Mouse (Mus musculus) G1E (cell line): Measurements from ENCODE around the gene Casp2. TPM values are rescaled to one million over a fixed set of nuclear protein-coding genes. Genes with fewer than 3 reads are reported as not detected.

Experiments
- ATAC-seq: 2 replicates; pipeline ENCODE4 v1.8.0; 2016; ENCODE audit warnings: mild to moderate bottlenecking; ENCODE audit not compliant: insufficient number of reproducible peaks, poor library complexity, low FRiP score, severe bottlenecking; ENCODE audit errors: extremely low read depth
- DNase-seq: peaks from one replicate; pipeline ENCODE4 v3.0.0; 2012; ENCODE audit warnings: low spot score
- H3K27me3 ChIP-seq: 2 replicates; pipeline ENCODE4 v1.6.1; 2012; ENCODE audit warnings: mild to moderate bottlenecking, low read length, inconsistent platforms; ENCODE audit not compliant: insufficient read depth
- H3K36me3 ChIP-seq: replicated peaks from 2 replicates; pipeline ENCODE3; 2012; ENCODE audit warnings: mild to moderate bottlenecking, inconsistent platforms
- H3K4me1 ChIP-seq: 2 replicates; pipeline ENCODE4 v1.6.1; 2012; ENCODE audit warnings: low read depth, low read length, inconsistent platforms, mixed read lengths; ENCODE audit not compliant: insufficient read depth
- H3K4me3 ChIP-seq: 2 replicates; pipeline ENCODE4 v1.5.1; 2012; ENCODE audit warnings: low read depth, mild to moderate bottlenecking, inconsistent platforms, low read length, moderate library complexity, mixed read lengths
- H3K9me3 ChIP-seq: replicated peaks from 2 replicates; pipeline ENCODE4 v1.6.1; 2012; ENCODE audit warnings: inconsistent platforms
- CTCF ChIP-seq: IDR thresholded peaks from 2 replicates; pipeline ENCODE4 v1.5.1; 2012; ENCODE audit warnings: low read depth, low read length, inconsistent platforms, mixed read lengths
- GATA1 ChIP-seq: IDR thresholded peaks from 2 replicates; pipeline ENCODE4 v1.6.1; 2012; ENCODE audit warnings: borderline replicate concordance, low read length, inconsistent platforms, mixed read lengths
- GATA2 ChIP-seq: IDR thresholded peaks from 2 replicates; pipeline ENCODE4 v1.6.1; 2012; ENCODE audit warnings: low read depth, low read length, inconsistent platforms, borderline replicate concordance
- POLR2AphosphoS5 ChIP-seq: IDR thresholded peaks from 2 replicates; pipeline ENCODE4 v1.6.1; 2012; ENCODE audit warnings: low read depth, low read length, inconsistent platforms; ENCODE audit not compliant: insufficient replicate concordance
- TAL1 ChIP-seq: conservative IDR thresholded peaks from 2 replicates; pipeline ENCODE4 v1.6.1; 2012; ENCODE audit warnings: low read depth, low read length, inconsistent platforms, mixed read lengths
- polyA plus RNA-seq: library from polyadenylated mRNA; stranded (reverse); fragments of >175 nt; gene quantifications from 2 replicates; pipeline ENCODE4 v1.2.3, GENCODE M21; 2012
- total RNA-seq, 2 experiments: library from RNA; stranded (forward) in 1 of 2; stranded (reverse) in 1 of 2; fragments of 200-1000 nt in 1 of 2; fragments of >200 nt in 1 of 2; fragmentation: Nextera tagmentation in 1 of 2; gene quantifications; 2 replicates each; pipeline ENCODE4 v1.2.3; 2014 to 2017

Casp2 gene
- total and polyA plus RNA-seq, 3 experiments, result 9.2 to 91.2 (median 64.4) TPM

DNA sequence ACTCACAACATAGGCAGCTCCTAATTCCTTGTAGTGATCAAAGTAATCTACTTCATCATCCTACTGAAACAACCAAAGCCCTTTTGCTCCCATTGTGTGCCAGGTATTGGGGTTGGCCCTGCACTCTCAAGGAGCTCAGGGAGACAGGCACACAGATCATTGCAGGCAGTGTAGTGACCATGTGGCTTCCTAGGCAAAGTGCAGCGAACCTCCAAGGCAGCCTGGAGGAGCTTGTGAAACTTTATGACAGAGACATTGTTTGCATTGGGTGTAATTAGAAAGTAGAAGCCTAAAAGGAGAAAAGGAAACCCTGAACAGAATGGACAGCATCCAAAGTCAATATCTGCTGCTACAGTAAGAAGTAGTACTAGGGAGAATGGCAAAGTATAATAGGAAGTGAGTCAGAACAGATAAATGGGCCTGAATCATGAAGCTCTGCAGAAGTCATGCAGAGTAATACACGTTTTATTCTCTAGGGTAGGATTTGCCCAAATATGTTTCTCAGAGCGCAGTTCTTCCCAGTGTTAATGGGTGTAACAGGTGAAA, 30.8 kb downstream of the Casp2 start:
- H3K9me3 ChIP-seq, result no peaks in the 10 kb centered on the region

GRCm38 (mm10) chr6:42299362-42299761, 34.6 kb downstream of the Casp2 start:
- Histone ChIP-seq H3K36me3 (no peaks in the 10 kb centered on the region), H3K4me3 (no peak overlapping the region), H3K4me1 (no peaks in the 10 kb centered on the region), H3K9me3 (no peaks in the 10 kb centered on the region), H3K27me3 (peaks cover 31% of the 10 kb centered on the region)
- ATAC-seq (no peak), DNase-seq (no peak)
- TF ChIP-seq GATA2 (no peak), CTCF (no peak), GATA1 (no peak)

More for the DNA sequence above, 30.8 kb downstream of the Casp2 start:
- Histone ChIP-seq H3K36me3 (no peaks in the 10 kb centered on the region), H3K27me3 (peaks cover 38% of the 10 kb centered on the region), H3K4me3 (no peak overlapping the region), H3K4me1 (peaks cover 2% of the 10 kb centered on the region; the same call in 1 of the 2 replicates)
- DNase-seq (no peak), ATAC-seq (no peak)
- no peak for TF ChIP-seq POLR2AphosphoS5

DNA sequence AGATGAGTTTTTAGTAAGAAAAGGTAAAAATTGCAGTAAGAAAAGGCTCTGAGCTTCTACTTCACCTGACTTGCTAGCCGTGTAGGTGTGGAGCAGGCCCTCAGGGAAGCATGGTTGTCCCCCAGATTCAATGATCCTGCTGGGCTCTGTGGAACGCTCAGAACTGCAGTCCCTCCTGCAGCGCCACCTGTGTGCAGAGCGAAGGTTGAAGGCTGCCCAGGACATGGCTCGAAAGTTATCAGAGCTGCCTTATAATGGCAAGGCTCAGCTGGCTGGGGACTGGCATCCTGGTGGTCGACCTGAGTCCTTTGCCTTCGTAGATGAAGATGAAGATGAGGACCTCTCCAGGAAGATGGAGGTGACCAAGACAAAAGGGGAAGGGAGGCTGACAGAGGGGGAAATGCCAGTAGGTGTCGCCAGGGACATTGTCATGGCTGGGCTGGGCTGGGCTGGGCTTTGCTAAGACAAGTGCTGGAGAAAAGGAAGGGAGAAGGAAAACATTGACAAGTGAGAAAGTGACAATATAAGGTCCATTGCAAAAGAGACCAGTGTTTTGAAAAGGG, 45.1 kb downstream of the Casp2 start:
- Histone ChIP-seq H3K9me3 (no peaks in the 10 kb centered on the region), H3K36me3 (no peaks in the 10 kb centered on the region), H3K27me3 (peaks cover 13% of the 10 kb centered on the region; the same call in 1 of the 2 replicates), H3K4me1 (no peaks in the 10 kb centered on the region), H3K4me3 (no peak overlapping the region)
- no peak for DNase-seq
- ATAC-seq, result no peak
- TF ChIP-seq GATA2, result no peak
- TF ChIP-seq CTCF, result no peak
- TF ChIP-seq TAL1, result no peak
- TF ChIP-seq POLR2AphosphoS5, result no peak
- no peak for TF ChIP-seq GATA1

- H3K9me3 ChIP-seq, result no peaks in the 10 kb centered on the region
- H3K27me3 ChIP-seq, result peaks cover 13% of the 10 kb centered on the region; the same call in 1 of the 2 replicates
- no peak overlapping the region for H3K4me3 ChIP-seq
- H3K4me1 ChIP-seq, result no peaks in the 10 kb centered on the region
- H3K36me3 ChIP-seq, result no peaks in the 10 kb centered on the region
- TF ChIP-seq POLR2AphosphoS5, result no peak
- TF ChIP-seq GATA1, result no peak
- no peak for TF ChIP-seq GATA2
- TF ChIP-seq TAL1, result no peak
- no peak for TF ChIP-seq CTCF
- DNase-seq (no peak), ATAC-seq (no peak)
These were observed 45.8 kb downstream of the Casp2 start for GRCm38 (mm10) chr6:42310427-42311053.

GRCm38 (mm10) chr6:42318293-42318692, 53.5 kb downstream of the Casp2 start:
- DNase-seq (no peak), ATAC-seq (no peak)
- TF ChIP-seq CTCF (no peak), GATA2 (no peak), TAL1 (no peak), GATA1 (no peak), POLR2AphosphoS5 (no peak)
- Histone ChIP-seq H3K27me3 (peaks cover 35% of the 10 kb centered on the region), H3K4me3 (no peak overlapping the region), H3K36me3 (no peaks in the 10 kb centered on the region), H3K4me1 (no peaks in the 10 kb centered on the region), H3K9me3 (no peaks in the 10 kb centered on the region)

GRCm38 (mm10) chr6:42323371-42324066, 58.7 kb downstream of the Casp2 start:
- no peak overlapping the region for H3K4me3 ChIP-seq

More at GRCm38 (mm10) chr6:42323371-42324066, 58.7 kb downstream of the Casp2 start:
- H3K36me3 ChIP-seq, result no peaks in the 10 kb centered on the region
- no peak for DNase-seq
- no peaks in the 10 kb centered on the region for H3K4me1 ChIP-seq
- H3K9me3 ChIP-seq, result no peaks in the 10 kb centered on the region
- no peak for ATAC-seq
- TF ChIP-seq POLR2AphosphoS5 (no peak), CTCF (no peak), TAL1 (no peak), GATA1 (no peak), GATA2 (no peak)
- peaks cover 47% of the 10 kb centered on the region for H3K27me3 ChIP-seq
